8 mouse cellular contexts compared by ENCODE assay signal in genomic region chr17:68003741-68004560, GRCm38 (mm10). TPM values are rescaled to one million over a fixed set of nuclear protein-coding genes. Genes with fewer than 3 reads are reported as not detected.
DNase-seq lines count a peak whose midpoint lies in the region; ATAC-seq and TF ChIP-seq lines count a peak whose summit lies in the region.

Gene Arhgap28, minus strand, starts transcription at chr17:68004120.

- H3K36me3 ChIP-seq in hindbrain, postnatal 0 days (ENCODE audit: insufficient read depth, low read length), result no peaks in the 10 kb centered on the region
- no peaks in the 10 kb centered on the region for H3K36me3 ChIP-seq in macrophage (ENCODE audit: inconsistent target)

- intact Hi-C loops in left cerebral cortex, adult 2 months (cut with DNase I), result no loop called here

- peak; percentile 96 to 98 for DNase-seq in adrenal gland, adult (ENCODE audit: inconsistent age in 2 of 2, low spot score in 1 of 2)
- peak; percentile 65 to 80 for DNase-seq in gastrocnemius, adult 8-10 months (ENCODE audit: low spot score in 2 of 2)
- DNase-seq in hindbrain, postnatal 0 days (ENCODE audit: low spot score), result peak; percentile 91
- peak; percentile 52 to 56 for DNase-seq in left cerebral cortex, adult 2 months (ENCODE audit: extremely low spot score in 1 of 2, low spot score in 2 of 2)
- peak; percentile 91 for DNase-seq in retina, postnatal 7 days (ENCODE audit: low read depth, low spot score)
- peak; percentile 84 to 86 for DNase-seq in urinary bladder, adult 18-20 months (ENCODE audit: low spot score in 2 of 2)

- under 1% methylated on average over 65 of the region's 65 CpGs for WGBS in hindbrain, postnatal 0 days
- WGBS in macrophage (ENCODE audit: missing documents), result under 1% methylated on average over 60 of the region's 65 CpGs

- no peaks in the 10 kb centered on the region for H3K27me3 ChIP-seq in hindbrain, postnatal 0 days (ENCODE audit: insufficient read depth, low read length)

- TF ChIP-seq CTCF in hindbrain, postnatal 0 days (IDR thresholded peaks at IDR 0.05; ENCODE audit: low read depth), result no peak
- no peak for TF ChIP-seq CTCF in left cerebral cortex, adult 2 months (IDR thresholded peaks at IDR 0.05)

- peak; percentile 91 for ATAC-seq in common myeloid progenitor, adult 5-6 weeks (replicated peaks; ENCODE audit: low read depth, poor library complexity, severe bottlenecking)
- ATAC-seq in hindbrain, postnatal 0 days, result peak; percentile 91

- no peaks in the 10 kb centered on the region for H3K9me3 ChIP-seq in hindbrain, postnatal 0 days (ENCODE audit: low read length)

- peak within 1 kb of the TSS; percentile 85 for H3K4me2 ChIP-seq in hindbrain, postnatal 0 days (ENCODE audit: low read depth, low read length)

- H3K9ac ChIP-seq in hindbrain, postnatal 0 days (replicated peaks; ENCODE audit: low read length), result peak within 1 kb of the TSS; percentile 56

- peak within 1 kb of the TSS; percentile 68 for H3K4me3 ChIP-seq in hindbrain, postnatal 0 days (ENCODE audit: low read length)
- peak within 1 kb of the TSS; percentile 47 for H3K4me3 ChIP-seq in left cerebral cortex, adult 2 months
- peak within 1 kb of the TSS; percentile 28 for H3K4me3 ChIP-seq in macrophage (ENCODE audit: inconsistent target)

- H3K27ac ChIP-seq in hindbrain, postnatal 0 days, result peak within 1 kb of the TSS; percentile 57
- H3K27ac ChIP-seq in left cerebral cortex, adult 2 months, result no peak within 1 kb of the TSS
- H3K27ac ChIP-seq in macrophage, result no peak within 1 kb of the TSS

- peaks cover 5% of the 10 kb centered on the region; the same call in 1 of the 2 replicates for H3K4me1 ChIP-seq in hindbrain, postnatal 0 days (ENCODE audit: insufficient read depth, low read length)

- H3K79me2 ChIP-seq in macrophage (ENCODE audit: inconsistent target), result no peaks in the 10 kb centered on the region

RNA-seq across cellular contexts. Expression of gene Arhgap28, which starts in this region (rescaled TPM):
- 2.0 and 2.7 TPM in 2 replicates for total RNA-seq in common myeloid progenitor, adult 5-6 weeks (2017)
- total RNA-seq in gastrocnemius, adult 8-10 months (2022), result under 1 TPM; 0.38 to 0.56 (median 0.42) TPM
- total RNA-seq in hindbrain, postnatal 0 days (2014; rRNA removed), result 6.9 and 7.6 TPM in 2 replicates
- 4.0 and 4.1 TPM in 2 replicates for polyA plus RNA-seq in hindbrain, postnatal 0 days (2015; fragmentation: Nextera tagmentation; extraction: Ambion mirVana)
- total RNA-seq in left cerebral cortex, adult 2 months (2021), result under 1 TPM; 0.65 to 0.86 TPM
- 10 to 100 TPM in 3 of 26 experiments, 1 to 10 TPM in 13, under 1 TPM in 10; 0.25 to 24.3 (median 1.6) TPM for total RNA-seq in macrophage (2018; cell fraction: chromatin; rRNA removed)
- 1 to 10 TPM in 10 of 26 experiments, under 1 TPM in 16; 0.16 to 3.1 (median 0.78) TPM for total RNA-seq in macrophage (2018; cell fraction: cytosol; rRNA removed)
- total RNA-seq in macrophage (2018; cell fraction: nucleus; rRNA removed), result 10 to 100 TPM in 1 of 26 experiments, 1 to 10 TPM in 14, under 1 TPM in 10, not detected in 1; 0.12 to 12.5 (median 1.4) TPM
- polyA plus RNA-seq in macrophage (2018), result 0.11 to 0.32 TPM (median 0.22 TPM) in 3 replicates

Comparison
In these comparisons a context has a peak if more than half of its experiments do, and no peak if none do; other contexts are left out.
1. Peak in DNase-seq in gastrocnemius, adult 8-10 months; RNA of the gene not detected or under 1 TPM.
2. Peak in DNase-seq and H3K4me3 ChIP-seq in left cerebral cortex, adult 2 months; RNA of the gene not detected or under 1 TPM.